Mouse (Mus musculus) hindbrain, embryonic 16.5 days (tissue): ENCODE data around the gene Atp2b2. TPM values are rescaled to one million over a fixed set of nuclear protein-coding genes. Genes with fewer than 3 reads are reported as not detected.
A peak's percentile ranks its signal among the peaks of the same experiment; 100 is the strongest.

ENCODE experiments used
- ATAC-seq: fragments of 200-750 bp; cut with Nextera tagmentation; 2 replicates; pipeline ENCODE4 v1.8.0; 2017; ENCODE audit warnings: moderate TSS enrichment, moderate library complexity
- H3K27ac ChIP-seq: fragments of 300-500 bp; sonication (generic); 2 replicates; pipeline ENCODE4 v1.5.1; 2014; ENCODE audit warnings: low read depth, mild to moderate bottlenecking, control low read depth, low read length, moderate library complexity
- H3K27me3 ChIP-seq: fragments of 300-500 bp; sonication (generic); replicated peaks from 2 replicates; pipeline ENCODE4 v1.6.1; 2014; ENCODE audit warnings: low read length; ENCODE audit not compliant: control insufficient read depth, insufficient read depth
- H3K36me3 ChIP-seq: fragments of 300-500 bp; sonication (generic); 2 replicates; pipeline ENCODE4 v1.6.1; 2014; ENCODE audit warnings: mild to moderate bottlenecking, low read length, moderate library complexity, mixed read lengths; ENCODE audit not compliant: control insufficient read depth, insufficient read depth
- H3K4me1 ChIP-seq: fragments of 300-500 bp; sonication (generic); 2 replicates; pipeline ENCODE4 v1.6.1; 2014; ENCODE audit warnings: low read depth, low read length; ENCODE audit not compliant: control insufficient read depth, insufficient read depth
- H3K4me2 ChIP-seq: fragments of 300-500 bp; sonication (generic); 2 replicates; pipeline ENCODE4 v1.6.1; 2014; ENCODE audit warnings: mild to moderate bottlenecking, low read length, control low read depth, moderate library complexity
- H3K4me3 ChIP-seq: fragments of 300-500 bp; sonication (generic); 2 replicates; pipeline ENCODE4 v1.5.1; 2014; ENCODE audit warnings: mild to moderate bottlenecking, low read length, control low read depth, moderate library complexity
- H3K9ac ChIP-seq: fragments of 300-500 bp; sonication (generic); 2 replicates; pipeline ENCODE4 v1.6.1; 2014; ENCODE audit warnings: low read depth, mild to moderate bottlenecking, control low read depth, low read length, moderate library complexity
- H3K9me3 ChIP-seq: fragments of 300-500 bp; sonication (generic); 2 replicates; pipeline ENCODE4 v1.6.1; 2014; ENCODE audit warnings: mild to moderate bottlenecking, low read length, moderate library complexity; ENCODE audit not compliant: control insufficient read depth
- WGBS: fragments of 180-500 bp; shearing (Covaris S2); extraction: QIAGEN DNeasy Blood & Tissue Kit; methylation state at CpG from one replicate; pipeline ENCODE4 v1.1.7; 2014; 5-methylcytosine and 5-hydroxymethylcytosine counted together
- polyA plus RNA-seq: library from polyadenylated mRNA; unstranded; fragments of >200 nt; fragmentation: Nextera tagmentation; extraction: Ambion mirVana; gene quantifications from 2 replicates; pipeline ENCODE4 v1.2.1, GENCODE M21; 2015

Gene Atp2b2
- polyA plus RNA-seq, 1 experiment from 2014 or later: 42.3 TPM

GRCm38 (mm10) chr6:113778229-113778753, 264.1 kb downstream of the Atp2b2 start:
- ATAC-seq: no peak
- Histone ChIP-seq H3K4me2 (no peak overlapping the region), H3K36me3 (peaks cover 12% of the 10 kb centered on the region), H3K27ac (no peak overlapping the region), H3K9ac (no peak overlapping the region), H3K4me1 (no peaks in the 10 kb centered on the region), H3K9me3 (no peaks in the 10 kb centered on the region), H3K27me3 (no peaks in the 10 kb centered on the region), H3K4me3 (no peak overlapping the region)
- WGBS: 62% methylated on average over 7 of the region's 7 CpGs

GRCm38 (mm10) chr6:113768804-113769203, 273.6 kb downstream of the Atp2b2 start:
- WGBS: 60% methylated on average over 11 of the region's 11 CpGs
- Histone ChIP-seq H3K36me3 (peaks cover 17% of the 10 kb centered on the region; the same call in 1 of the 2 replicates), H3K9me3 (no peaks in the 10 kb centered on the region), H3K9ac (no peak overlapping the region), H3K4me1 (no peaks in the 10 kb centered on the region), H3K27ac (no peak overlapping the region), H3K4me2 (no peak overlapping the region), H3K27me3 (no peaks in the 10 kb centered on the region), H3K4me3 (no peak overlapping the region)
- ATAC-seq: no peak

- ATAC-seq: 0 out of 2 replicates have a peak, but pooled peaks have one; percentile 12
- 28% methylated on average over 7 of the region's 7 CpGs for WGBS
- Histone ChIP-seq H3K9me3 (no peaks in the 10 kb centered on the region), H3K27ac (no peak overlapping the region), H3K36me3 (peaks cover 21% of the 10 kb centered on the region), H3K9ac (no peak overlapping the region), H3K4me3 (no peak overlapping the region), H3K4me2 (no peak overlapping the region), H3K4me1 (no peaks in the 10 kb centered on the region), H3K27me3 (no peaks in the 10 kb centered on the region)
Measured at GRCm38 (mm10) chr6:113761644-113762043, 280.8 kb downstream of the Atp2b2 start.

- Histone ChIP-seq H3K27ac (no peak overlapping the region), H3K4me1 (no peaks in the 10 kb centered on the region), H3K36me3 (peaks cover 30% of the 10 kb centered on the region), H3K9me3 (no peaks in the 10 kb centered on the region), H3K9ac (no peak overlapping the region), H3K27me3 (peaks cover 2% of the 10 kb centered on the region), H3K4me3 (no peak overlapping the region), H3K4me2 (no peak overlapping the region)
- no peak for ATAC-seq
- WGBS: 71% methylated on average over 17 of the region's 17 CpGs
Measured at GRCm38 (mm10) chr6:113749119-113749685, 293.2 kb downstream of the Atp2b2 start.

- H3K27me3 ChIP-seq: peaks cover 2% of the 10 kb centered on the region
- no peak overlapping the region for H3K27ac ChIP-seq
- WGBS: 34% methylated on average over 26 of the region's 26 CpGs
- no peak overlapping the region for H3K4me3 ChIP-seq
- no peak overlapping the region for H3K9ac ChIP-seq
- H3K4me1 ChIP-seq: no peaks in the 10 kb centered on the region
- no peaks in the 10 kb centered on the region for H3K9me3 ChIP-seq
- ATAC-seq: no peak
- peaks cover 26% of the 10 kb centered on the region for H3K36me3 ChIP-seq
- H3K4me2 ChIP-seq: no peak overlapping the region
Measured at GRCm38 (mm10) chr6:113748351-113748750, 294.1 kb downstream of the Atp2b2 start.

- H3K4me1 ChIP-seq: no peaks in the 10 kb centered on the region
- H3K9me3 ChIP-seq: no peaks in the 10 kb centered on the region
- no peak for ATAC-seq
- no peak overlapping the region for H3K9ac ChIP-seq
- no peak overlapping the region for H3K4me2 ChIP-seq
- no peak overlapping the region for H3K27ac ChIP-seq
- H3K4me3 ChIP-seq: no peak overlapping the region
- WGBS: 88% methylated on average over 14 of the region's 14 CpGs
- peaks cover 2% of the 10 kb centered on the region for H3K27me3 ChIP-seq
- peaks cover 20% of the 10 kb centered on the region for H3K36me3 ChIP-seq
Measured at GRCm38 (mm10) chr6:113747284-113747683, 295.1 kb downstream of the Atp2b2 start.

GRCm38 (mm10) chr6:113745117-113745516, 297.3 kb downstream of the Atp2b2 start:
- Histone ChIP-seq H3K4me2 (no peak overlapping the region), H3K4me3 (no peak overlapping the region), H3K9ac (no peak overlapping the region), H3K36me3 (peaks cover 11% of the 10 kb centered on the region), H3K27me3 (peaks cover 2% of the 10 kb centered on the region), H3K27ac (no peak overlapping the region), H3K4me1 (no peaks in the 10 kb centered on the region), H3K9me3 (no peaks in the 10 kb centered on the region)
- ATAC-seq: no peak

- WGBS: 54% methylated on average over 1 of the region's 1 CpGs
- Histone ChIP-seq H3K36me3 (peaks cover 7% of the 10 kb centered on the region), H3K27me3 (no peaks in the 10 kb centered on the region), H3K4me1 (peaks cover 9% of the 10 kb centered on the region), H3K4me2 (no peak overlapping the region), H3K27ac (no peak overlapping the region), H3K4me3 (no peak overlapping the region), H3K9me3 (no peaks in the 10 kb centered on the region), H3K9ac (no peak overlapping the region)
- no peak for ATAC-seq
Measured at GRCm38 (mm10) chr6:113743111-113743510, 299.3 kb downstream of the Atp2b2 start.

GRCm38 (mm10) chr6:113742321-113742720, 300.1 kb downstream of the Atp2b2 start:
- WGBS: 95% methylated on average over 1 of the region's 1 CpGs

More at GRCm38 (mm10) chr6:113742321-113742720, 300.1 kb downstream of the Atp2b2 start:
- Histone ChIP-seq H3K9ac (no peak overlapping the region), H3K36me3 (peaks cover 8% of the 10 kb centered on the region), H3K27ac (no peak overlapping the region), H3K4me3 (no peak overlapping the region), H3K27me3 (no peaks in the 10 kb centered on the region), H3K9me3 (no peaks in the 10 kb centered on the region), H3K4me1 (peaks cover 9% of the 10 kb centered on the region), H3K4me2 (no peak overlapping the region)
- no peak for ATAC-seq
